Mouse (Mus musculus): ENCODE results near the gene Tbc1d9. TPM values are rescaled to one million over a fixed set of nuclear protein-coding genes. Genes with fewer than 3 reads are reported as not detected.

Gene Tbc1d9
- polyA plus RNA-seq, 1 experiment from 2014 or later = 16.1 TPM

GRCm38 (mm10) chr8:83251362-83252246 is 86.5 kb downstream of the Tbc1d9 start:
- H3K4me1 ChIP-seq = no peaks in the 10 kb centered on the region
- peaks cover 40% of the 10 kb centered on the region for H3K36me3 ChIP-seq
- no peaks in the 10 kb centered on the region for H3K9me3 ChIP-seq
- no peaks in the 10 kb centered on the region for H3K27me3 ChIP-seq
- ATAC-seq (replicated peaks) = no peak
- no peak overlapping the region for H3K4me2 ChIP-seq (replicated peaks)
- no peak overlapping the region for H3K4me3 ChIP-seq
- 36% methylated on average over 14 of the region's 14 CpGs for WGBS
- H3K9ac ChIP-seq (replicated peaks) = no peak overlapping the region
- H3K27ac ChIP-seq (replicated peaks) = no peak overlapping the region

- no peaks in the 10 kb centered on the region for H3K4me1 ChIP-seq
- H3K27me3 ChIP-seq = no peaks in the 10 kb centered on the region
- no peaks in the 10 kb centered on the region for H3K9me3 ChIP-seq
- no peak for ATAC-seq (replicated peaks)
- 85% methylated on average over 5 of the region's 5 CpGs for WGBS
- no peak overlapping the region for H3K9ac ChIP-seq (replicated peaks)
- H3K27ac ChIP-seq (replicated peaks) = no peak overlapping the region
- H3K36me3 ChIP-seq = peaks cover 40% of the 10 kb centered on the region
- no peak overlapping the region for H3K4me2 ChIP-seq (replicated peaks)
- H3K4me3 ChIP-seq = no peak overlapping the region
These were observed 87.6 kb downstream of the Tbc1d9 start for GRCm38 (mm10) chr8:83252791-83253190.

DNA sequence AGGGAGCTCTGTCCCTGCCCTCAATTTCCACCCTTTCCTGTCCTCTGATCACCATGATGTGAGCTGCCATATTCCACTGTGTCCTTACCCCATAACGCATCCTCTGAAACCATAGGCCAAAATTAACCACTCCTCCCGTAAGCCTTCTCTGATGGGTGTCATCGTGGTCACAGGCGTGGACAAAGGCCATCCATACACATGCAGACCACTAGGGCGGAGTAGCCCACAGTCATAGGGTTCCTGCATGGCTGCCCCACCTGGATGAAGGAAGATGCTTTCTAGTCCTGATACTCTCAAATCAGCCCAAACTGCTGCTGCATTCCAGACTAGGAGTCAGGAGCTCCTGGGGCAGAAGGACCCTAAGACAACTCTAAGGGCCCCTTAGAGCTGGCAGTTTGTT is 92.5 kb downstream of the Tbc1d9 start:
- no peaks in the 10 kb centered on the region for H3K4me1 ChIP-seq
- H3K27me3 ChIP-seq = no peaks in the 10 kb centered on the region
- no peak overlapping the region for H3K27ac ChIP-seq (replicated peaks)
- no peak overlapping the region for H3K4me3 ChIP-seq
- no peaks in the 10 kb centered on the region for H3K9me3 ChIP-seq
- no peak overlapping the region for H3K9ac ChIP-seq (replicated peaks)
- no peak for ATAC-seq (replicated peaks)
- H3K4me2 ChIP-seq (replicated peaks) = no peak overlapping the region
- WGBS = 96% methylated on average over 5 of the region's 5 CpGs
- H3K36me3 ChIP-seq = peaks cover 39% of the 10 kb centered on the region

DNA sequence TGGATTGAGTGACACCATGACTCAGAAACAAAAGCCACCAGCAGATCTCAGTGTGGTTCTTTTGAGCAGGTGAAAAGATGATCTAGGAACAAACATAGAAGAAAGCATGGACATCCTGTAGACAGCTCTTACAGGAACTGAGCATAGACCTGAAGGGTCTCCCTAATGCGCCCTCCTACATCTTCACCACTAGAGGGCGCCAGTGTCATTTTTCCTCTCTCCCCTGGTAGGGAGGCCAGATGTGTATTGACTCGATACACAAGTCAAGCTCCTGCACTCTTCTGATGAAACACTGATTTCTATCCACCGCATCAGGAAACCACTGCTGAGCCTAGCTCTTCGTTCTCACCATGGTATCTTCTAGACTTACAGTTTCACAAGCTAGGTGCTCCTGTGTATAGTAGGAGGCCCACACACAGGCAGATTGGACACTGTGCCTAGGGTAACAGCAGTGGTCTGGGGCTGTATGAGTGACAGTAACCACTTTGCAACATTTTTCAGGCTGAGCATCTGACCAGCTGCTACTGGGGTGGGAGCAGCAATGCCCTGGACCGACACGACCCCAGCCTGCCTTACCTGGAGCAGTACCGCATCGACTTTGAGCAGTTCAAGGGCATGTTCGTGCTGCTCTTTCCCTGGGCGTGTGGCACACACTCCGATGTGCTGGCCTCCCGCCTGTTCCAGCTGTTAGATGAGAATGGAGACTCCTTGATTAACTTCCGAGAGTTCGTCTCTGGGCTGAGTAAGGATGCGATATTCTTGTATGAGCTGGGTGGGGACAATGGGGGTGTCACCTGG is 95.5 kb downstream of the Tbc1d9 start:
- 73% methylated on average over 16 of the region's 16 CpGs for WGBS
- Histone ChIP-seq H3K9me3 (no peaks in the 10 kb centered on the region), H3K9ac (replicated peaks) (no peak overlapping the region), H3K36me3 (peaks cover 31% of the 10 kb centered on the region), H3K27ac (replicated peaks) (no peak overlapping the region), H3K4me1 (no peaks in the 10 kb centered on the region), H3K4me2 (replicated peaks) (no peak overlapping the region), H3K4me3 (no peak overlapping the region), H3K27me3 (no peaks in the 10 kb centered on the region)
- peak; percentile 87 for ATAC-seq (replicated peaks)

DNA sequence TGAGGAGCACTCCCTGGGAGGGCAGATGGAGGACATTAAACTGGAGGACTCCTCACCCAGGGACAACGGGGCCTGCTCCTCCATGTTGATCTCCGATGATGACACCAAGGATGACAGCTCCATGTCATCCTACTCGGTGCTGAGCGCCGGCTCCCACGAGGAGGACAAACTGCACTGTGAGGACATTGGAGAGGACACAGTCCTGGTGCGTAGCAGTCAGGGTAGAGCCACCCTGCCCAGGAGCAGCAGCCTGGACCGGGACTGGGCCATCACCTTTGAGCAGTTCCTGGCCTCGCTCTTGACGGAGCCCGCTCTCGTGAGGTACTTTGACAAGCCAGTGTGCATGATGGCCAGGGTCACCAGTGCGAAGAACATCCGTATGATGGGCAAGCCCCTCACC is 106.0 kb downstream of the Tbc1d9 start:
- H3K27ac ChIP-seq (replicated peaks) = no peak overlapping the region
- WGBS = 97% methylated on average over 14 of the region's 14 CpGs
- H3K9ac ChIP-seq (replicated peaks) = no peak overlapping the region
- no peaks in the 10 kb centered on the region for H3K4me1 ChIP-seq
- H3K27me3 ChIP-seq = no peaks in the 10 kb centered on the region
- no peak for ATAC-seq (replicated peaks)
- no peak overlapping the region for H3K4me3 ChIP-seq
- H3K4me2 ChIP-seq (replicated peaks) = no peak overlapping the region
- H3K36me3 ChIP-seq = peaks cover 31% of the 10 kb centered on the region
- H3K9me3 ChIP-seq = no peaks in the 10 kb centered on the region

- no peaks in the 10 kb centered on the region for H3K9me3 ChIP-seq
These were observed 107.3 kb downstream of the Tbc1d9 start for GRCm38 (mm10) chr8:83272464-83272863.

GRCm38 (mm10) chr8:83274470-83274869 is 109.3 kb downstream of the Tbc1d9 start:
- Histone ChIP-seq H3K36me3 (peaks cover 12% of the 10 kb centered on the region; the same call in 1 of the 2 replicates), H3K9ac (replicated peaks) (no peak overlapping the region), H3K9me3 (no peaks in the 10 kb centered on the region), H3K4me3 (no peak overlapping the region), H3K4me2 (replicated peaks) (no peak overlapping the region), H3K27ac (replicated peaks) (no peak overlapping the region), H3K27me3 (no peaks in the 10 kb centered on the region), H3K4me1 (no peaks in the 10 kb centered on the region)
- WGBS = 73% methylated on average over 11 of the region's 11 CpGs
- no peak for ATAC-seq (replicated peaks)

More at GRCm38 (mm10) chr8:83272464-83272863, 107.3 kb downstream of the Tbc1d9 start:
- no peak overlapping the region for H3K4me3 ChIP-seq
- H3K27me3 ChIP-seq = no peaks in the 10 kb centered on the region
- H3K4me2 ChIP-seq (replicated peaks) = no peak overlapping the region
- H3K4me1 ChIP-seq = no peaks in the 10 kb centered on the region
- 87% methylated on average over 10 of the region's 10 CpGs for WGBS
- H3K27ac ChIP-seq (replicated peaks) = no peak overlapping the region
- peaks cover 19% of the 10 kb centered on the region for H3K36me3 ChIP-seq
- ATAC-seq (replicated peaks) = no peak
- H3K9ac ChIP-seq (replicated peaks) = no peak overlapping the region

GRCm38 (mm10) chr8:83278431-83278830 is 113.3 kb downstream of the Tbc1d9 start:
- no peak for ATAC-seq (replicated peaks)
- no peak overlapping the region for H3K27ac ChIP-seq (replicated peaks)
- H3K9me3 ChIP-seq = no peaks in the 10 kb centered on the region
- H3K4me1 ChIP-seq = no peaks in the 10 kb centered on the region
- H3K9ac ChIP-seq (replicated peaks) = no peak overlapping the region
- H3K4me2 ChIP-seq (replicated peaks) = no peak overlapping the region
- H3K36me3 ChIP-seq = no peaks in the 10 kb centered on the region; the same call in 1 of the 2 replicates
- WGBS = 79% methylated on average over 6 of the region's 6 CpGs
- H3K27me3 ChIP-seq = no peaks in the 10 kb centered on the region
- H3K4me3 ChIP-seq = no peak overlapping the region

- H3K4me1 ChIP-seq = peaks cover 8% of the 10 kb centered on the region; the same call in 1 of the 2 replicates
- ATAC-seq (replicated peaks) = no peak
- WGBS = 81% methylated on average over 8 of the region's 8 CpGs
These were observed 120.2 kb downstream of the Tbc1d9 start for GRCm38 (mm10) chr8:83285391-83285790.

DNA sequence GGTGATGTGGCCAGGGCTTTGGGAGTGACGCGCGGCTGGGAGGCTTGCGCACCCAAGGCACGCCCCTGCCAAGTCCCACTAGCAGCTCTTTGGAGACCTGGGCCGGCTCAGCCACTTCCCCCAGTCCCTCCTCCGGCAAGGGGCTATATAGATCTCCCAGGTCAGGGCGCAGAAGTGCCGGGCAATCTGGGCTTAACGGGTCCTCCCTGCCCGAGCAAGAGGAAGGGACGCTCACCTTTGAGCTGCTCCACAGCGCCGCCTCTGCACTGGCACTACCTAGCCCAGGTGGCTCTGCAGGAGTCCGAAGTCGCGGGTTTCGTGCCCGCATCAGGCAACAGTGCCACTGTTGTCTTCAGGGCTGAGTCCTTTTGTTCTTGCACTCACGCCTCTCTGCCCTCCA is 125.0 kb downstream of the Tbc1d9 start, which contains the start of gene Ucp1:
Gene Ucp1 (plus strand): TSS at position 177 of the 400 bp plus-strand sequence.
- Histone ChIP-seq H3K9me3 (no peaks in the 10 kb centered on the region), H3K4me3 (peak within 1 kb of the TSS; percentile 2), H3K9ac (replicated peaks) (no peak within 1 kb of the TSS), H3K36me3 (no peaks in the 10 kb centered on the region), H3K27ac (replicated peaks) (no peak within 1 kb of the TSS), H3K27me3 (0 out of 2 replicates have a peak, but pooled peaks cover 2% of the 10 kb centered on the region), H3K4me1 (peaks cover 8% of the 10 kb centered on the region; the same call in 1 of the 2 replicates), H3K4me2 (replicated peaks) (peak within 1 kb of the TSS; percentile 40)
- WGBS = 3% methylated on average over 20 of the region's 20 CpGs
- ATAC-seq (replicated peaks) = no peak

More at GRCm38 (mm10) chr8:83285391-83285790, 120.2 kb downstream of the Tbc1d9 start:
- Histone ChIP-seq H3K4me2 (replicated peaks) (no peak overlapping the region), H3K27ac (replicated peaks) (no peak overlapping the region), H3K36me3 (no peaks in the 10 kb centered on the region), H3K27me3 (0 out of 2 replicates have a peak, but pooled peaks cover 2% of the 10 kb centered on the region), H3K9me3 (no peaks in the 10 kb centered on the region), H3K4me3 (no peak overlapping the region), H3K9ac (replicated peaks) (no peak overlapping the region)

DNA sequence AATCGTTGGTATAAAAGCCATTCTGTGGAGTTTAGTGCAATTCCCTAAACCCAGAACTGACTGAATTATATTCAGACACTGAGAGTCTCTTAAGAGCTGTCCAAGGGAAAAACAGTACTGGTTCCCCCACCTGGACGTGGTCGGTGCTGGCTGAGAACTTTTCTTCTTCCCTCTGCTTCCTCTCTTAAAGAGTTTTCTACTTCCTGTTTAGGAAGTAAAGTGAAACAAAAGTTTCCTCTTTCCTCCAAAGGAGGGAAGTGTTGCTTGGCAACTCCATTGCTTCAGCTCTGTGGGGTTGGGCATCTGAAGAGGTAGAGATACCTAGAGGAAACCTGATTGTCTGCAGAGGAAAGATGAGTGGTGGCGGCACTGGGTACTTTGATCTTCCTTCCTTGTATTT is 132.2 kb downstream of the Tbc1d9 start:
- no peak overlapping the region for H3K27ac ChIP-seq (replicated peaks)
- no peaks in the 10 kb centered on the region for H3K27me3 ChIP-seq
- no peaks in the 10 kb centered on the region for H3K4me1 ChIP-seq
- no peaks in the 10 kb centered on the region for H3K9me3 ChIP-seq
- WGBS = 85% methylated on average over 4 of the region's 4 CpGs
- no peak overlapping the region for H3K4me3 ChIP-seq
- no peak overlapping the region for H3K4me2 ChIP-seq (replicated peaks)
- ATAC-seq (replicated peaks) = no peak
- H3K9ac ChIP-seq (replicated peaks) = no peak overlapping the region
- H3K36me3 ChIP-seq = no peaks in the 10 kb centered on the region

- Histone ChIP-seq H3K27ac (replicated peaks) (no peak overlapping the region), H3K4me2 (replicated peaks) (no peak overlapping the region), H3K36me3 (no peaks in the 10 kb centered on the region), H3K4me1 (no peaks in the 10 kb centered on the region), H3K9ac (replicated peaks) (no peak overlapping the region), H3K9me3 (no peaks in the 10 kb centered on the region), H3K27me3 (no peaks in the 10 kb centered on the region), H3K4me3 (no peak overlapping the region)
- no peak for ATAC-seq (replicated peaks)
- WGBS = 48% methylated on average over 1 of the region's 1 CpGs
These were observed 135.0 kb downstream of the Tbc1d9 start for GRCm38 (mm10) chr8:83300135-83300534.

Data from forebrain, embryonic 15.5 days (tissue).